Mouse (Mus musculus): ENCODE data around the gene Aasdh. TPM values are rescaled to one million over a fixed set of nuclear protein-coding genes. Genes with fewer than 3 reads are reported as not detected.
A peak's percentile ranks its signal among the peaks of the same experiment; 100 is the strongest.

The Aasdh gene
- 33.4 and 46.2 TPM in 2 replicates for total RNA-seq (2017)

DNA sequence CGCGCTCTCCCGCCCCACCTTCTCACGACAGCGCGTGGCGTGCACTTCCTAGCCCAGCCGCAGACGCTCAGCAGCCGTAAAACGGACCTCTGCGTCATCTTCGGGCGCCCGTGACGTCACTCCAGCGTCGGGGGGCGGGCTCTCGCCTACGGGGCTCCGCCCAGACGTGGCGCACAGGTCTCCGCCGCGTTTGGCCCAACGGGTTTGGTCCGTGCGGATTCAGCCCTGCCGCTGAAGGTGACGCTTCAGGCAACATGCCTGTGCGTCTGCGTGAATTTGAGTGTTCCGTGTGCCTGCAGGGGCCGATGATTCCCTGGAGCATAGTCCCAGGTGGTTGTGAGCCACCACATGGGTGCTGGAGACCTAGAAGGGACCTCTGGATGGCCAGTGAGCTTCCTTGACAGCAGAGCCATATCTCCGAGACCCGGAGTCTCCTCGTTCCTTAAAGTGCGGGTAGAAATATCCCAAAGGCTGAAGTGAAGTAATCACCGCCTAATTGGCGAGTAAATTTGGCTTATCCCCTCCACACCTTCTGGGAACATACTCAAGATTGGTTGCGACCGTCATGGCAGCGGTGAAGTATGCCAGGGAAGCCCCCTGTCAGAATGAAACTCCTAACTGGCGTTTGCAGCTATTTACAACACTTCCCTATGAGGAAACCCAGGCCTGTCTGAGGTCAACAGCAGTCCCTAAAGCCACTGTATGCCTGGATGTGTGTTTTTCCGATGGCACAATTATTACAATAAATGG, at the start of gene Aasdh:
Gene Aasdh (minus strand): TSS at position 110 of the 750 bp plus-strand sequence.
- ATAC-seq (replicated peaks; ENCODE audit: low read depth, poor library complexity, severe bottlenecking), result peak; percentile 95

DNA sequence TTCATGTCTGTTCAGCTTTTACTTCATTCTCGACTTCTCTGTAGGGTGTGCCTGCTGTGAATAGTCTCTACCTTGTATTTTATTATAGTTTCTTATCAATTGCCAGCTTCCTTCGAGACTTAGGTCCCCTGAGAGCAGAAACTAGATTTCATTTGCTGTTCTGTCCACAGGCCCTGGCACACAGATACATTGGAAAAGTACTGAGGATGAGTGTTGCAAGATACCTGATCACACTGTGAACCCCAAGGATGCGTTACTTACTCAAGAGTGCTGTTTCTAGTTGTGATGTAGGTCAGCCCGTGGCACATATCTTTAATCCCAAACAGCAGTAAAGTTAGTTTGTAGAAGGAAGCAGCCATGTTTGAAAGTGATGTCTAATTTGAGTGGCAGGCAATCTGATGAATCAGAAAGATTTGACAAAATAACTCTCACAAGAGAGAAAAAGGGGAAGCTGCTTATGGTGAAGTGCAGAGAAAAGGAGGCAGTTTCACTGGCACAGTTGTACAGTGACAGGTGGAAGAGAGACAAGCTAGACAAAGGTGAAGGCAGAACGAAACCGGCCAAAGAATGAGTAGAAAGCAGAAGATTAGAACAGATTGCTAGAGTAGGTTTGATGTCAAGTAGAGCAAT, 49.1 kb upstream of the Aasdh start:
- ATAC-seq (replicated peaks; ENCODE audit: low read depth, poor library complexity, severe bottlenecking), result no peak

DNA sequence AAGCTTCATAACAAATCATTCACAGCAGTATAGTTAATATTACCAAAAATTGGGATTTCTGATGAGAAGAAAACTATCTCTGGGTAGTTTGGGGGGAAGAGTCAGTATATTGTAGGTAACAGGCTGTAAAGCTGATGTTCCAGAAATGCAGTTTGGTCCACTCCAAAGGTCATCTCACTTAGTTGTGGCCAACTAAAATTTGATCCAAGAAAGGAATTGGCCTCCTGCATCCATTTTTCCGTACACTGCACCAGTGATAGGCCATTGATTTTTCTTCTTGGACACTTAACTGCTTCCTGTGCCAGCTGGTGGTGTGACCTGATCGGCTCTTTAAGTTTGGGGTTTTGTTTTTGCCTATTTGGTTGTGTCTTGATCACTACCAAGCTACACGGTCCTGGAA, 48.5 kb upstream of the Aasdh start:
- ATAC-seq (replicated peaks; ENCODE audit: low read depth, poor library complexity, severe bottlenecking), result no peak

DNA sequence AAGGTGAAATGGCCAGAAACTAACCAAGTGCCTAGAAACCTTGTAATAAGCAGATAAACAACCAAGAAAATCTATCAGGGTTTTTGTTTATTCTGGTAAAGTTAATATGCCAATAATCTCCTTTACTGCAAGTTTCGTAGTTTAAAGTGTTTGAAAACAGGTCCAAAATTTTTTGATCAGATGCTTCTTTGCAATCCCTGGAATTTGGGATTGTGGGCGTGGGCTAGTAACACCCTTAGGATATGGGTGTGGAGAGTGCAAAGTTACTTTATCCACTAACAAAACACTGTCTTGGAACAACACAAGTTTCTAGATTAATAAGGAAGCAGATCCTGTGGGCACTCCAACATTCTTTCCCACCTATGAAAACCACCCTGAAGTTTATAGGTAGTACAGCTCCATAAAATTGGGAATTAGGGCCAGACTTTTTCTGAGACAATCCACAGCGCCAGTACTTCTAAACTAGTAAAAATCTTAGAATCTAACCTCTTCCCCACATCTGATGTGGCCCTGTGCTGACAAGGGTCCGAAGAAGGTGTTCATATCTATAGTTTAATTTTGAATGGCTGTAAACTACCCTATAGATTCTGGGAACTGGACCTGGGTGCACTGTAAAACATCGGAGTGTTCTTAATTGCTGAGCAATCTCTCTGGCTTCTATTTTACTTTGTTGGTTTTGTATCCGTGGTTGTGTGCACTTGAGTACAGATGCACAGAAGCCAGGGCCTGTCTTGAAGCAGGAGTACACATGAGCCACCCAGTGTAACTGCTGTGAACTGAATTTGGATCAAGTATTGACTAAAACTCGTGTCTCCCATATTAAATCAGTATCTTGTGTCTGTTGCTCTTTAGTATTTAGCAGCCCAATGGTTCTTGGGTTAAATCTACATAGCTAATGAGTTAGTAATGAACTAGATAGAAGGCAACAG, 47.1 kb upstream of the Aasdh start:
- ATAC-seq (replicated peaks; ENCODE audit: low read depth, poor library complexity, severe bottlenecking), result no peak

DNA sequence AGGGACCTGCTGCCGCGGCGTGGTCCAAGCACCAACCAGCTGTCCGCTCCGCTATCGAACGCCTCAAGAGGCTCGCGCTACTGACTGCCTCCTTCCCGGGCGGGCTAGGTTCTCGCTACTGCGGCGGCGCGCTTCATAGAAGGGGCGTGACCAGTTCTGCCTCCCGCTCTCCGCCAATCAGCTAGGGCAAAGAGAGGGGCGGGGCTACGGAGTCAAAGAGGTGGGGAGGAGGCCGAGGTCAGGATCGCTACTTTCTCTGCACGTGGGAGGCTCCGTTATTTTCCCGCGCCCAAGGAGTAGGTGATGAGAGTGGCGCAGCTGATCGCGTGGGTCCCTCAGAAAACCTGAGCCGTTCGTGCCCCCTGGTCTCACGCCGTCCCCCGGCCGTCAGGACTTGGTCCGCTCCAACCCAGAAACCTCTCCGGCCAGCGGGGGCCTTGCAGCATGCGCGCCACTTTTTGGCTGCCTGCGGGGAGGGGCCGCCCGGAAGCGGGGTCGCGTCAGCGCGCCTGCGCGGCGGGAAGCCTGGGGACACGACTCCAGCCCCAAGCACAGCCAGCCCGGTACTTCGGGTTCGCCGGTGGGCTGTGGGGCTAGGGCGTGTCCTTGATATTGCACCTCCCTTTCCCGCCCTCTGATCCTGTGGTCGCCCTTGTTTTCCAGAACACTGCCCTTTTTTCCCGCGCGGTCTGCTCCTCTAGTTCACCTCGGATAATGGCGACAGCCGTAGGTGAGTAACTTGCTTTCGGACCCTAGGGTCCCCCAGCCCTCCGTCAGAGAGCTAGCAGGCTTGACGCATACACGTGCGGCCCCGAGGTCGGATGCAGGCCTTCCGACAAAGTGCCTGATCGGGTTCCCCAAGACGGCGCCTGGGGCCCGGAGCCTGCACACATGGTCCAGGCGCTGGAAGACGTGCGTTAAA, 46.1 kb upstream of the Aasdh start, which contains the start of the genes Paics and Ppat:
Gene Paics (plus strand): TSS at position 202 of the 922 bp plus-strand sequence.
Gene Ppat (minus strand): TSS at position 473 of the 922 bp plus-strand sequence.
- ATAC-seq (replicated peaks; ENCODE audit: low read depth, poor library complexity, severe bottlenecking), result peak; percentile 85

DNA sequence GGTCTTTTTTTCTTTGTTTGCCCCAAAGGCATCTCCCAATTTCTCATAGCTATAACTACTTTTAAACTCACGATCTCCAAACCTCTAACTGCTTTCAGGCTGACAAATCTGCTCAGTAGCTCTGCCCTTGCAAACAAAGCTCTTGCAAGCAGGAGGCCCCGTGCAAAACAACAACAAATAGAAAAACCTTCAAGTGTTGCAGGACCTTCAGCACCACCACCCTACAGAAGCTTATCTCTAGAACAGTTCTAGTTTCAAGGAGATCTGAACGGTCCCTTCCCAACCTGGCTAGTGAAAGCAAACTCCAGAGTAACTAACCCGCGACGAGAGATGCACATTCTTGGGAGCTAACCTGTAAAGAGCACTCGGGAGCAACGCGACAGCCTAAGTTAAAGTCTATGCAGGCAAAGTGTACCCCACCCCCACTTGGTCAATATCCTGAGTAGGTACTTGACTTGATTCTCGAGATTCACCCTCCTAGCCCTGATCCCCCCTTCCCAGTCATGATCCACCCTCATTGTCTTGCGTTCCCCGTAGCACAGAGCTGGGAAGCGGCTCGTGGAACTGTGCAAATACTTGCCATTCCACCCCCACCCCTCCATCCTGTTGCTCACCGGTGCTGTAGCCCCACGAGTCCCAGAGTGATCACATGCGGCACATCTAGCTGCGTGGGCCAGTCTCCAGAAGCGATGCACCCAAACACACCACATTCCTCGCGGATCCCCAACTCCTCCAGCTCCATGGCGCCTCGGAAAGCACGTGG, 45.2 kb upstream of the Aasdh start:
- no peak for ATAC-seq (replicated peaks; ENCODE audit: low read depth, poor library complexity, severe bottlenecking)

DNA sequence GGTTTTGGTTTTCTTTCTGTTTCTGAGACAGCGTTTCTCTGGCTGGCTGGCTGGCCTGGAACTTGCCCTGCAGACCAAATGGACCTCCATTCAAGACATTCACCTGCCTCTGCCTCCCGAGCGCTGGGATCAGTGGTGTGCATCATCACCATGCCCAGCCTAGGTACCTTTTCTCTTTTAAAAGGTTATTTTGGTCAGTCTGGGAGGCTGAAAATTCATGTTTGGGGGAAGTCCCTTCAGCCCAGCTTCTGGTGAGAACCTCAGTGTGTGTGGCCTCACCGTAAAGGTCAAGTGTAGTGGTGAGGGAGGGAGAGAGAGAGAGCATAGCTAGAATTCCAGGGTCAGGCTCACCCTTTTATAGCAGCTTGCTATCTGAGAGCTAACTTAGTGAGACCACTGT, 42.4 kb upstream of the Aasdh start:
- ATAC-seq (replicated peaks; ENCODE audit: low read depth, poor library complexity, severe bottlenecking), result no peak

DNA sequence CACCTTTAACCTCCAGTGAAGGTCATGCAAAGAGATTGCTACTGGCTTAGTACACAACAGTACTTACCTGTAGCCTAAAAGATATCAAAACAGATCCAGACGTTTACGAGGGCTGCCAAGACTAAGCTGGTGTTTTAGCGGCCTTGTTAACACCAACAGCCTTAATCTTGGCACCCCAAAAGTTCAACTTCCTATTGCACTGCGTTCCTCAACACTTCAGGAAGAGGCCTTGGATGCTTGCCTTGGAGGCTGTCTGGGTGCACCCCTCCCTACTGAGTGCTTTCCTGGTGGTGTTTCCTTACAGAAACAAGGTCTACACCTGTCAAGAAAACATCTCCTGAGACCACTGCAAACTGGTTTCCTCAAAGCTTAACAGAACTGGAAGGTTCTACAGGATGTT, 41.8 kb upstream of the Aasdh start:
- ATAC-seq (replicated peaks; ENCODE audit: low read depth, poor library complexity, severe bottlenecking), result no peak

DNA sequence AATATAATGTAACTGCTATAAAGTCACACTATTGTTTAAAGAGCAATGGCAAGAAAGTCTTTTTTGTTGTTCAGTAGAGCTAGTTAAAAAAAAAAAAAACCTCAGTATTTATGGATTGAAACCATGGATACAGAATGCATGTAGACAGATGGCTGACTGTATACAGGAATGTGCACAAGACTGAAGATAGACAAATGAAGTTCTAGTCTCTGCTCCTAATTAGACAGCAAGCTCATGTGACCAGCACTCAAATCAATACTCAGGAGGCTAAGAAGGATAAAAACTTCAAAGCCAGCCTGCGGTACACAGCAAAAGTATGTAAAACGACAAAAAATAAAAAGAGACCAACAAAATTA, 40.3 kb upstream of the Aasdh start:
- ATAC-seq (replicated peaks; ENCODE audit: low read depth, poor library complexity, severe bottlenecking), result no peak

DNA sequence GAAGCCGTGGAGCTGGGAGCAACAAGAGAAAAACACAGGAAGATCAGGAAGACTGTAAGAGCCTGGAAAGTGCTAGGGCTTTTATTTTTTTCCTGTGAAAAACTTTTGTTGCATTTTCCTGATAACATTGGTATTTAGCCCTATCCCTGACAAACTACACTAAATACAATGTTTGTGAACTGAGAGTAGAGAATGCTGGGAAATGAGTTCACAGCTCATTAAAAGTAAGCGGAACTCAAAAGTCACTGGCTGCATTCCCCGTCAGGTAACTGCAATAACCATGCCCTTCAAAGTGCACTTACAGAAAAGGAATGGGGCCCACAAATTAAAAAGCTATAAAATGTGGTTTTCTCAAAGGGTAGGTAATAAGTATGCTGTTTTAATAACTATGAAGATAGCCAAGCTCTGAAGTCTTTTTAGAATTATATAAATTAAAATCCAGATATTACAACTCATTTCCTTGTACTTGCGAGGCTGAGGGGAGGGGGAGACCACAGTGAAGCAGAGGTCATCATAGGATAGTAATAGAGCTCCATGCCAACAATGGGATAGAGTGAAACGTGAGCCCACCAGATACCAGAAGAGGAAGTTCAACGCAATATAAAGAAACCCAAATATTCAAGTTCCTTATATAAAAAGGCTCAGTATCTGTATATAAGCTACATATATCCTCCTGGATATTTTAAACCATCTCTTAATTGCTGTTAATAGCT, 39.8 kb upstream of the Aasdh start:
- ATAC-seq (replicated peaks; ENCODE audit: low read depth, poor library complexity, severe bottlenecking), result peak; percentile 35; the same call in 1 of the 2 replicates

DNA sequence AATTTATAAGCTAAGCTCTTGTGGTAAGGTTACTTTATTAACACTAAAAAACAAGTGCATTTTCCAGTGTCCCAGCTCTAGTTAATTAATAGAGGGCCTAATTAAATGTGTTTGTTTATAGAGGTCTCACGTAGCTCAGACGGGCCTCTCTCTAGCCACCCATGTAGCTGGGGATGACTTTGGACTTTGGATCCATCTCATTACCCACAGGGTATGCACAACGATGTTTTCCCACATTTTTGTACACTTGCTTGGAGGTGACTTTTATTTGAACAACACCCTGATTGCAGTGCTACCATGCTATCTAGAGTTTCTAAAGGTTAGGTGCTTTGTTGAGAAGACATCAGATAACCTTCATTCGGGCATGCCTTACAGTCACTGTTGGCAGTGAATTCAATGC, 37.2 kb upstream of the Aasdh start:
- no peak for ATAC-seq (replicated peaks; ENCODE audit: low read depth, poor library complexity, severe bottlenecking)

DNA sequence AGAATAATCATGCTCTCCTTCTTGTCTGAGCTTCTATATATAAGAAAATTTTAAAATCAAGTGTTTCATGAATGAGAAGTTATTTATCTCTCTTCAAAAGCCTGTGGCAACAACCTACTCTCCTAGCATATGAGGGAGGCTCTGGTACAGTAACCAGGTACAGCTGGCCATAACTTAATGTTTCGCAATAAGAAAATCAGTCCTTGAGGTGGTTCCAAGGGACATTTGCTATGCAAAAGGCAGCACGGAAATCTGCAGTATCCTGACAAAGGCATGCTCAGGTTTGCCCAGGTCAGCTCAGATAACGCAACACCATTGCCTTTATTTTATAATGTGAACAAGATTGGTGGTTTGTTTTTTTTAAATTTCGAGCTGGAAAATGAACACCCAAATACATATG, 36.7 kb upstream of the Aasdh start:
- ATAC-seq (replicated peaks; ENCODE audit: low read depth, poor library complexity, severe bottlenecking), result no peak

DNA sequence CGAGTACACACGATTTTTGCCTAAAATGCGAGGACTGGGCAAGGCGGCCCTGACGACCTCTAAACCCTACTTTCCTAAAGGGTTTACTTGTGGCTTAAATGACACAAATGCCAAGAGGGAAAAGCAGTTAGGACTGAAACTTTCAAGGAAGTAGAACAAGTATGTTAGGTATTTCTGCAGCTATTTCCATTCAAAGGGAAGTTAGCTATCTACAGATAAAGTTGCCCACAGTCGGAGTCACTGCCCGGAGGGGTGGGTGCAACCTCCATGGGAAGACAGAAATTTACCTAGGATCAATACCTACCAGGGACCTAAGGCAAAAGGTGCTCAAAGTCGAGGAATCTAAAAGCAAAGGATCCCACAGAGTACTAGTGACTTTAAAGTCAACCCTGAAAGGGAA, 34.4 kb upstream of the Aasdh start:
- ATAC-seq (replicated peaks; ENCODE audit: low read depth, poor library complexity, severe bottlenecking), result no peak

DNA sequence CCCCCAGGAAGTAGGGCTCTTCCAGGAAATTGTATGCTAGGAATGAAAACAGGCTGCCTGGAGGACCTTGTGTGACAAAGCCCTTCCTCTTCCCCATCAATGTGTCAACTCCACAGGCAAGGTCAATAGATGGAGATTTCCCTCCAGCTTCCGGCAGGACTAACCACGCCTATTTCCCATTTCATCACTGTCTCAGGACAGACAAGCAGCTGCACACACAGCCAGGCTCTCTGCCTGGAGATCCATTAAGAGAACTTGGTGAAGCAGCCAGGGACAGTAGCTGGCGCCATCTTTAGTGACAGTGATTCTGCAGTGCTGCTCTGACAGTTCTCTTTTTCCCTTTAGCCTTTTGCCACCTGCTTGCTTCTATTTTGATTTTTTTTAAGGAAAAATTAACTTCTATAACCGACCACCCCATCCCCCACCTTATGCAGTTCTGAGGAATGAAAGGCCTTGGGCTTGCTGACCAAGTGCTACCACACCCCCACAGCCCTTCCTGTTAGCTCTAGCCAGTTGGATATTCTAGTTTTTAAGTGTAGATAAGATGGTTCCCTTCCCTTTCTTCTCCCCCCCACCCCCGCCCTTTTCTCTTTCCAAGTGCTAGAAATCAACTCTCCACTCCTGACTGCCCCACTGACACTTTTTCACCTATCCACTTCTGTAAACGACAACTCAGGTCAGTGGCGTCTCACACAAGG, 24.0 kb upstream of the Aasdh start:
- no peak for ATAC-seq (replicated peaks; ENCODE audit: low read depth, poor library complexity, severe bottlenecking)

DNA sequence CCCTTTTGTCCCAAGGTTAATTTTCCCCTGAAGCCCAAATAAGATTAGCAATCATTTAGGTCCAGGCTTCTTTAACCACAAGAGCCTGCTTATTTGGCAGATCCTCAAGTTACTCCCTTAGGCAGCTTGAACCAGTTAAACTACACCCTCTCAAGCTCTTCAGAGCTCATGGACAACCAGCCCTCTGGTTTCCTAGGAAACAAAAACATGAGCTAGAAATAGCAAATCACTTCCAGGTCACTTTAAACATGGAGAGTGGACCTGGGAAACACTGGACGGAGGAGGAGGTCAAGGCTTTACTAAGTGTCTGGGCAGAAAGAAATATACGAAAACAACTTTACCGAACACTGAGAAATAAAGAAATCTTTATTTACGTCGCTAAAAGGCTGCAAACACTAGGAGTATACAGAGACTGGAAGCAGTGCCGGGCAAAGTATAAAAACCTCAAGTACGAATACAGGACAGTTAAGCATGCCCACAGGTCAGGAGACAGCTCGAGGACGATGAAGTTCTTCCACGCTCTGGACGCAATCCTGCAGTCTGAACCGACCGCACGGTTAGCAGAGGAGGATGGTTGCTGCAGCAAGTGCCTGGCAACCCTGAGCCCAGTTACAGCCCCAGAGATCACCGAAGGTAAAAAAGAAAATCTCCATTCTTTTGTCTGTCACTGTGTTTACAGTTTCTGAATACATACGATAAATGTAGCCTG, 23.0 kb upstream of the Aasdh start:
- ATAC-seq (replicated peaks; ENCODE audit: low read depth, poor library complexity, severe bottlenecking), result 0 out of 2 replicates have a peak, but pooled peaks have one; percentile 32

DNA sequence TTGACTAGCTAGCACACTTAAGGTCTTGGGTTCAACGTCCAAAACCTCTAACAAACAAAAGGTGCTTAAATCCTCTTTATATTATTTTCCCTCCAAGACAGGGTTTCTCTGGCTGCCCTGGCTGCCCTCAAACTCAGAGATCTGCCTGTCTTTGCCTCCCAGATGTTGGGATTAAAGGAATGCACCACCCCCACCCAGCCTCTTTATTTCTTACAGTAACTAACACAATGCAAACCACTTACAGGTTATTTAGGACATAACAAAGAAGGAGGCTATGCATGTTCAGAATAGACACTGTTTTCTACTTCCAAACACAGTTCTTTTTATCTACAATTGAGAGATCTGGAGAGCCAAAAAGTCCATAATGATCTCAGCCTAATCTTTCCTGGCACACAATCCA, 19.0 kb upstream of the Aasdh start:
- no peak for ATAC-seq (replicated peaks; ENCODE audit: low read depth, poor library complexity, severe bottlenecking)

DNA sequence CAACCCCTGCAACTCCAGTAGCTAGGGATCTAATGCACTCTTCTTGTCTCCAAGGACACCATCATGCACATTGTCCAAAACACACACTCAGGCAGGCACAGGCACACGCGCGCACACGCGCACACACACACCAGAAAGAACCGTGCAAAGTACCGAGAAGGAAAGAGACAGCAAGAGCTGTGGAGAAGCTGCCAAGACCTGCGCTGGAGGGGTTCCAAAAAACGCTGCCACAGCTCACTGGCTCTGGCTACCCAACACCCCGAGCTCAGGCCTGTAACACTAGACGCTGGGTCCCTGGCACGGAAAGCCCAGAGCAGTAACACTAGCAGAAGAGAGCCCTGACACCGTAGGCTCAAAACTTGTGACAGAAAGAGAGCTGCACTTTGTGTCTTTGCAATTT, 18.1 kb upstream of the Aasdh start:
- no peak for ATAC-seq (replicated peaks; ENCODE audit: low read depth, poor library complexity, severe bottlenecking)
